Mouse (Mus musculus) neutrophil, adult 65 days (primary cell): ENCODE data around the gene Acbd7. TPM values are rescaled to one million over a fixed set of nuclear protein-coding genes. Genes with fewer than 3 reads are reported as not detected.

Experiments used
- total RNA-seq: library from RNA; stranded (reverse); gene quantifications from 2 replicates; pipeline ENCODE4 v1.2.4, GENCODE M21; 2023

Gene Acbd7
- not detected in 2 replicates for total RNA-seq

DNA sequence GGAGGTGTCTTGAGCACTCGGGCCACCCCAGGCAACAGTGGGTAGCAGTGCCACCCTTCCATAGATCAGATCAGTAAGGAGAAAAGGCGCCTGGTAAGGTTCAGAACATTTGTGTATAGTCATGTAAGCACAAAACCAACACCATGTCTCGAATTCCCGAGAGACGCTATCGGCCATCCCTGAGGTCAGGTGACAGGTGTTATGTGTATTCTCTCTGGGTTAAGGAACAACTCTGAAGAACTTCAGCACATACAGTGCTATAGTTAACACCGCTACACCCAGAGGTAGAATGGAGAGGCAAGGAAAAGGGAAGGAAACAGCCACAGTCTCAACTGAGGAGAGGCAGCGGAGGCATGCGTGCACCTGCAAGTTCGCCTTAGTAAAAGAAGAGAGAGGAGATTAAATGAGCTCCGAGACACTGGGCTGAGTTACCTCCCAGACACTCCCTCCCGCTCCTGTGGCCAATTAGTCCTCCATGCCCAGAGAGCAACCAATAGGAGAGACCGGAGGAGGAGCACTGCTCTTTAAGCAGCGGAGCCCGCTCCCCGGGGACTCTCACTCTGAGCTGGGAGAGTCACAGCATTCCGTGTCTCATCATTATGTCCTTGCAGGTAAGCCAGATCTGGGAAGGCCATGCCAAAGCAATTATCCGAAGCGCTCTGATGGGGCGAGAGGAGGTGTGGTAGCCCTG is at the start of gene Acbd7:
TSS of gene Acbd7 (plus strand) at position 558 of the 691 bp plus-strand sequence.

DNA sequence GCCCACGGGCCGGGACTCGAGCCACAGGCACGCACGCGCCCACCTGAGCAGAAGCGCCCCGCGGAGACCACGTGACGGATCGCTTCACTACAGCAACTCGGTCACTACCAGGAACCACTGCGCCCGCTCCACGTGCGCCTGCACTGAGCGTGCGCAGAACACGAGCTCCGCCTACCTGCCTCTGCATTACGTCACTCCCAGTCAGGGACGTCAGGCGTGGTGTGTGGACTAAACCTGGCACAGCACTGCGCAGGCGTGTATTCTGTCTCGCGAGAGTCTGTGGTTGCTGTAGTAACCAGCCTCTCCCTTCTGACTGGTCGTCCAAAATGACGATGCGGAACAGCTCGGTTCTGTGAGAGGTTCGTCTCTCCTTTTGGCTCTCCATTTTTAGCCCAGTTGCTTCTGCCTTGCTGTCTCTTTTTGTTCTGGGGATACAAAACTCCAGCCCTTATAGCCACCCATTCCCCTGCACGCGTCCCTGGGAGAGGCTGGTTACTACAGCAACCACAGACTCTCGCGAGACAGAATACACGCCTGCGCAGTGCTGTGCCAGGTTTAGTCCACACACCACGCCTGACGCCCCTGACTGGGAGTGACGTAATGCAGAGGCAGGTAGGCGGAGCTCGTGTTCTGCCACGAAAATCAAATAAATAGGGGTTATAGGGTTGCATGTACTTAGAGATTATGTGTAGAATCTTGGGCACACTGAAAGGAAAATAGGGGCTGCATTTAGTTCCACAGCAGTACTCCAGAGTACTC is 3.3 kb upstream of the Acbd7 start, which contains the start of gene Rpp38:
TSS of gene Rpp38 (minus strand) at position 160 of the 759 bp plus-strand sequence.

Other genes with a start within 250 kb of the Acbd7 start
- gene Fam171a1, start 221.9 kb upstream of the Acbd7 start, total RNA-seq = 0.11 and 0.32 TPM in 2 replicates
- 6.9 and 10.6 TPM in 2 replicates for gene Nmt2, start 52.0 kb upstream of the Acbd7 start, total RNA-seq
- gene Rpp38, start 3.5 kb upstream of the Acbd7 start, total RNA-seq = 0.66 TPM in 1 of 2 replicates, not detected in the other
- 0.25 TPM in 1 of 2 replicates, not detected in the other for gene Olah, start 61.0 kb downstream of the Acbd7 start, total RNA-seq
- 2.7 TPM in 1 of 2 replicates, not detected in the other for gene Meig1, start 86.5 kb downstream of the Acbd7 start, total RNA-seq
- 70.9 and 115 TPM in 2 replicates for gene Dclre1c, start 88.0 kb downstream of the Acbd7 start, total RNA-seq
- 1.3 and 1.8 TPM in 2 replicates for gene Suv39h2, start 138.9 kb downstream of the Acbd7 start, total RNA-seq
- gene Gm45902, start 176.6 kb downstream of the Acbd7 start, total RNA-seq = 15.1 and 19.4 TPM in 2 replicates
- gene Hspa14, start 176.6 kb downstream of the Acbd7 start, total RNA-seq = 97.2 and 130 TPM in 2 replicates
- 0.92 and 1.1 TPM in 2 replicates for gene Cdnf, start 176.9 kb downstream of the Acbd7 start, total RNA-seq
- 382 and 393 TPM in 2 replicates for gene Fam107b, start 234.3 kb downstream of the Acbd7 start, total RNA-seq